Mouse (Mus musculus) heart, embryonic 11.5 days (tissue): Measurements from ENCODE around the gene Rpl19. TPM values are rescaled to one million over a fixed set of nuclear protein-coding genes. Genes with fewer than 3 reads are reported as not detected.

Experiments used
- ATAC-seq: fragments of 200-750 bp; cut with Nextera tagmentation; replicated peaks from 2 replicates; pipeline ENCODE4 v1.8.0; 2017; ENCODE audit warnings: moderate library complexity; ENCODE audit not compliant: insufficient number of reproducible peaks, low FRiP score, low TSS enrichment
- H3K27ac ChIP-seq: fragments of 300-500 bp; sonication (generic); 2 replicates; pipeline ENCODE4 v1.5.1; 2014; ENCODE audit warnings: mild to moderate bottlenecking, low read depth, low read length
- H3K27me3 ChIP-seq: fragments of 300-500 bp; sonication (generic); 2 replicates; pipeline ENCODE4 v1.6.1; 2014; ENCODE audit warnings: mild to moderate bottlenecking, low read length, mixed read lengths; ENCODE audit not compliant: control insufficient read depth, insufficient read depth
- H3K36me3 ChIP-seq: fragments of 300-500 bp; sonication (generic); 2 replicates; pipeline ENCODE4 v1.6.1; 2014; ENCODE audit warnings: mild to moderate bottlenecking, low read length, moderate library complexity, mixed read lengths; ENCODE audit not compliant: control insufficient read depth, insufficient read depth
- H3K4me1 ChIP-seq: fragments of 300-500 bp; sonication (generic); 2 replicates; pipeline ENCODE4 v1.6.1; 2014; ENCODE audit warnings: low read length; ENCODE audit not compliant: control insufficient read depth, insufficient read depth
- H3K4me2 ChIP-seq: fragments of 300-500 bp; sonication (generic); 2 replicates; pipeline ENCODE4 v1.6.1; 2014; ENCODE audit warnings: mild to moderate bottlenecking, moderate library complexity
- H3K4me3 ChIP-seq: fragments of 300-500 bp; sonication (generic); 2 replicates; pipeline ENCODE4 v1.5.1; 2014; ENCODE audit warnings: low read depth, low read length
- H3K9ac ChIP-seq: fragments of 300-500 bp; sonication (generic); 2 replicates; pipeline ENCODE4 v1.6.1; 2014; ENCODE audit warnings: mild to moderate bottlenecking, low read depth, low read length, moderate library complexity
- H3K9me3 ChIP-seq: fragments of 300-500 bp; sonication (generic); replicated peaks from 2 replicates; pipeline ENCODE4 v1.6.1; 2016; ENCODE audit warnings: low read length; ENCODE audit not compliant: control insufficient read depth
- WGBS: fragments of 180-500 bp; shearing (Covaris S2); extraction: QIAGEN DNeasy Blood & Tissue Kit; methylation state at CpG from one replicate; pipeline ENCODE4 v1.1.7; 2014; ENCODE audit not compliant: insufficient replicate concordance; 5-methylcytosine and 5-hydroxymethylcytosine counted together
- polyA plus RNA-seq: library from polyadenylated mRNA; unstranded; fragments of >200 nt; fragmentation: Nextera tagmentation; extraction: Ambion mirVana; gene quantifications from 2 replicates; pipeline ENCODE4 v1.2.1, GENCODE M21; 2014

Gene Rpl19
- polyA plus RNA-seq, 1 experiment from 2014 or later = 888 TPM

DNA sequence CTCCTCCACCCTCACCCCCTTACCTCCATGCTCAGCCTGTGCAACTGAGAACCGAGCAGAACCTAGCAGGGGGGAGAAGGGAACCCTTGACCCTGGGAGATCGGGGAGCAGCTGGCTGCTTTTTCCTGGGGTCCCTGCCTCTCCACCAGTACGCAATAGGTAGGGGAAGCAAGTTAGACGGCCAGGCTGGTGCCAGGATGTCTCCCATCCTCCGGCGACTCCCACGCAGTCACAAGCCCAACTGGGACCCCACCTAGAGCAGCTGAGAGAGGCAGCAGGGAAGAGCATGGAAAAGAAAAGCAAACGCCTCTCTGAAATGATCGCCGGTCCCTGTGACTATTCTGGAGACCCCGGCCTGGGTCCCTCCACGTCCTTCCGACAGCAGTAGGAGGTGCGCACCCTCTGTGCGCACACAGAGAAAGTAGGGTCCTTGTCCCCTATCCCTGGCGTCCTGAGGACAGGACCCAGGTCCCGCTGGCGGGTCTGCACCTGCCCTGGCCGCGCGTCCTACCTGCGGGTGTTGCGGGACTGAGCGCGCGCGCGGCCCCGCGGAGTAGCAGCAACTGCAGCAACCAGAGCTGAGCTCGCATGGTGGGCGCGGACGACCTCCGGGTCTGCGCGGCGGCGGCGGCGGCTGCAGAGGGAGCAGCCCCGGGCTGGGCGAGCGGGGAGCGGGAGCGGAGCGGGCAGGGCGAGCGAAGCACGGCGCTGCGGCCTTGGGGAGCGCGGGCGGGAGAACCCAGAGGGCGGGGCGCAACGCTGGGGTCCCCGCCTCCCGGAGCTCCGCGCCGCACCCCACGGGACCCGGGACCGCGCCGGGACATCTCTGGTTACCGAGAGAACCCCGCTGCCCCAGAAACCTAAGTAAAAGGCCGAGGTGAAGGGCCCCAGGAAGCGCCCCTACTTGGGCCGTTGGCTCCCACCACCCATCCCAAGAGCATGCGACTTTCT lies 40.5 kb upstream of the Rpl19 start, which contains the start of gene Plxdc1:
Plxdc1 (minus strand) TSS at position 718 of the 951 bp plus-strand sequence.
- Histone ChIP-seq H3K4me3 (peak within 1 kb of the TSS; percentile 90), H3K36me3 (no peaks in the 10 kb centered on the region), H3K9me3 (no peaks in the 10 kb centered on the region), H3K27ac (no peak within 1 kb of the TSS), H3K4me2 (peak within 1 kb of the TSS; percentile 85), H3K9ac (peak within 1 kb of the TSS; percentile 53), H3K27me3 (peaks cover 39% of the 10 kb centered on the region), H3K4me1 (peaks cover 17% of the 10 kb centered on the region)
- WGBS = 3% methylated on average over 66 of the region's 74 CpGs
- ATAC-seq = no peak

DNA sequence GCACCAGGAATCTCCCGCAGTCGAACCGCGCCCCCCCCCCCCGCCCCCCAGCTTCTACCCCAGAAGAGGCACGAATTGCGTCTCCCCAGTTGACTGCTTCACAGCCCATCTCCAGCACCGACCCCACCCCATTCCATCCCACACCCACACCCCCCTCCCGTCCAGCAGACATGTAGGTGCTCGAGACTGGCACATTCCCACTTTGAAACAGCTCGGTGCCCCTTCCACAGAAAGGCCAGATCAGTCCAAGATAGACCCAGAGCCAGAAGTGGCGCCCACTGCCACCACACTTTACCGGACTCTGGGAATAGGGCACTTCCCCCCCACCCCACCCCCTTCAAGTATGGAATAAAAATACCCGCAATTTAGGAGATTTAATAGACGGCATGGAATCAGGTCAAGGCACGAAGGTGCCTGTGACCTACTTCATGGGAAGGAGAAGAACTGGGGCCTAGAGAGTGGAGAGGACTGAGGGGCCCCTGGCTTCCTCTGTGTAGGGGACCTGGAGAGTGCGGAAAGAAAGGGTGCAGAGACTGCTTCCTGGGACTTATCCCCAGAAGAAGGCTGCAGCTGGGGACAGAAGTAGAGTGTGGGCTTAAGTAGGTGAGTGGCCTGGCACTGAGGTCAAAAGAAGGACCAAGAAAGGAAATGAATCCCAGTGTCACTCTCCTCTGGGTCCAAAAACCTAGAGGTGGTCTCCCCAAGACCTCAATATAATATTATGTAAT lies 39.6 kb upstream of the Rpl19 start:
- Histone ChIP-seq H3K4me1 (peaks cover 17% of the 10 kb centered on the region), H3K36me3 (no peaks in the 10 kb centered on the region), H3K27me3 (peaks cover 37% of the 10 kb centered on the region), H3K27ac (no peak overlapping the region), H3K4me3 (peak overlapping the region; percentile 90), H3K9ac (no peak overlapping the region), H3K9me3 (no peaks in the 10 kb centered on the region), H3K4me2 (peak overlapping the region; percentile 85)
- ATAC-seq = no peak
- 18% methylated on average over 17 of the region's 17 CpGs for WGBS

DNA sequence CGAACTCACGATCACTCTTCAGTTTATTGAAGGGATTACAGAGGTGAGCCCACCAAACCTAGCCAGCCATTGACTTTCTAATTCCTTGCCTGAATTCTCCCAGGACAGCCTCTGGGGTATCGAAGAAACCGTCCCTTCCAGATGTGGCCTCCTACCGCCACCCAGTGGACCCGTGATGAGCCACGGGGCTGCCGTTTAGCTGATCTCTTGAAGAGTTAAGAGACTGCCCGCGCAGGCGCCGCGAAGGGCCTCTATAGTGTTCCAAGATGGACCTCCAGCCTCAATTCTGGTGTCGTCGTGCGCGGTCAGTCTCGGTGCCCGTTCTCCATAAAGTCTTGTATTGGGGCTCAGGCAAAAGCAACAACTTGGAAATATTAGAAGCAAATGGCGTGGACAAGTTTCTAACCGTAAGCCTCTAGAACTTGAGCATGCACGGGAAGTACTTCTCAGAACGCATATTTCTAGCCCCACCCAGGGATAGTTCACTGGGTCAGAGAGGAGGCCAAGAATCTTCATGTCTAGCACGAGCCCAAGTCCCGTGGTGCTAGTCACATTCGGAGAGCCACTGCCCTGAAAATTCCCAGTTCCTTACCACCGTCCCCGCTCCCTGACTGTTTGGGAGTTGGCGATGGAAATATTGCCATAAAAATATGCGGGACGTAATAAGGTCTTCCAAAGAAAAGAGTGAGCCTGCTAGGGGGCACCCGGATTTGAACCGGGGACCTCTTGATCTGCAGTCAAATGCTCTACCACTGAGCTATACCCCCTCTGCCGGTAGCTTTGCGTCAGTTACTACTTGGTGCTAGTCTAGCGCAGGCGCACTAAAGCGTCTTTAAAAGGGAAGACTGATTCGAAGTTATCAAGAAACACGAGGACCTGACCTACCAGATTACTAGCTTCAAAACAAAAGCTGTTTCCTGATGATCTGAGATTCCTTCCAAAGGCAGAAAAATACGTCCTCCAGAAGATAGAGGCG lies 38.7 kb upstream of the Rpl19 start:
- Histone ChIP-seq H3K9ac (peak overlapping the region; percentile 88), H3K4me1 (peaks cover 17% of the 10 kb centered on the region), H3K36me3 (no peaks in the 10 kb centered on the region), H3K4me2 (peak overlapping the region; percentile 78), H3K9me3 (no peaks in the 10 kb centered on the region), H3K27ac (peak overlapping the region; percentile 86), H3K27me3 (peaks cover 41% of the 10 kb centered on the region), H3K4me3 (peak overlapping the region; percentile 90)
- ATAC-seq = peak; percentile 82
- under 1% methylated on average over 42 of the region's 42 CpGs for WGBS

DNA sequence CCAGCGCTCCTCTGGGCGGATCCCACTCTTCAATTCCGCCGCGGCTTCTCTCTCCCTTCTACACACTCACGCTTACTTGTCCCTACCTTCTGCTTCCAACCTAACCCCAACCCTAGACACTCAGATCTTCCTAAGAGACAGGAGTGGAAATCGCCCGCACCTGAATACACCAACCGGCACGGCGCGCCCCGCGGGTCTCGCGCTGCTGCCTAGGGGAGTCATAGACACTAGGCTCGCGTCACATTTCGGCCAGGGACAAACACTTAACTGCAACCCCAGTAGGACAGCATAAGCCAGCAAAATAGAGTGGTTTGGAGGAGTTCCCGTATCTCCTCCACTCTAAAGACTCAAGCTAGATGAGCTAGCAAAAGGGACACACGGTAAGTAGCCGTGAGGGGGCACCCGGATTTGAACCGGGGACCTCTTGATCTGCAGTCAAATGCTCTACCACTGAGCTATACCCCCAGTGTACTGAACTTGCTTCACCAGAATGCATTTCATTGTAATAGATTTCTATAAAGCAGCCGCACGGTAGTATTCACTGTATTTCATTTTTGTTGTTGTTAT lies 37.9 kb upstream of the Rpl19 start:
- Histone ChIP-seq H3K4me1 (peaks cover 17% of the 10 kb centered on the region), H3K9me3 (no peaks in the 10 kb centered on the region), H3K27ac (peak overlapping the region; percentile 86), H3K4me3 (peak overlapping the region; percentile 90), H3K4me2 (peak overlapping the region; percentile 77), H3K9ac (peak overlapping the region; percentile 88), H3K27me3 (peaks cover 41% of the 10 kb centered on the region), H3K36me3 (no peaks in the 10 kb centered on the region)
- WGBS = under 1% methylated on average over 26 of the region's 26 CpGs
- ATAC-seq = peak; percentile 85

DNA sequence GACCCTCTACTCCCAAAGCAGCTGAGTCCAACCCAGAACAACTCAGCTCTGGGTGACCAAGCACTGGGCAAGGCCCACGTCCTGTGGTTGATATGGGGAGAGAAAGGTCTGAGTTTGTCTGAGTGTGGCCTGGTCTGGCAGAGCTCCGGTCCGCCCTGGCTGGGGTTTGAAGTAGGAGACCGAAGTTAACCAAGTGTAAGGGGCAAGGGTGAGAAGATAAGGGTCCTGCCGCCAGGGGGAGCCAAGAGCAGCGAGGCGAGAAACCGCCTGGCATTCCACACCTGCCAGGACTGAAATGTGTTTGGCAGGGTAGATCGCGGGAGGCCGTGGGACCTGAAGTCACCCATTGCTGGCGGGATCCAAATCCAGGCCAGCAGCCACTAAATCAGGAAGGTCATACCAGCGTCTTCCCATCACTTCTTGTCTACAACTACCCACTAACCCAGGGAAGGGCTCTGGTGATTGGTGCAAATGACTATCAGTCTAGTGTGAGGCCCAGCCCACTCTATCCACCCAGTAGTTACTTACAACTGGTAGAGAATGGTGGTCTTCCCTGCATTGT lies 31.9 kb upstream of the Rpl19 start:
- Histone ChIP-seq H3K27ac (no peak overlapping the region), H3K4me1 (peaks cover 14% of the 10 kb centered on the region), H3K4me2 (peak overlapping the region; percentile 95), H3K4me3 (peak overlapping the region; percentile 49), H3K9ac (no peak overlapping the region), H3K9me3 (no peaks in the 10 kb centered on the region), H3K27me3 (peaks cover 21% of the 10 kb centered on the region), H3K36me3 (no peaks in the 10 kb centered on the region)
- ATAC-seq = no peak
- WGBS = 5% methylated on average over 13 of the region's 13 CpGs

DNA sequence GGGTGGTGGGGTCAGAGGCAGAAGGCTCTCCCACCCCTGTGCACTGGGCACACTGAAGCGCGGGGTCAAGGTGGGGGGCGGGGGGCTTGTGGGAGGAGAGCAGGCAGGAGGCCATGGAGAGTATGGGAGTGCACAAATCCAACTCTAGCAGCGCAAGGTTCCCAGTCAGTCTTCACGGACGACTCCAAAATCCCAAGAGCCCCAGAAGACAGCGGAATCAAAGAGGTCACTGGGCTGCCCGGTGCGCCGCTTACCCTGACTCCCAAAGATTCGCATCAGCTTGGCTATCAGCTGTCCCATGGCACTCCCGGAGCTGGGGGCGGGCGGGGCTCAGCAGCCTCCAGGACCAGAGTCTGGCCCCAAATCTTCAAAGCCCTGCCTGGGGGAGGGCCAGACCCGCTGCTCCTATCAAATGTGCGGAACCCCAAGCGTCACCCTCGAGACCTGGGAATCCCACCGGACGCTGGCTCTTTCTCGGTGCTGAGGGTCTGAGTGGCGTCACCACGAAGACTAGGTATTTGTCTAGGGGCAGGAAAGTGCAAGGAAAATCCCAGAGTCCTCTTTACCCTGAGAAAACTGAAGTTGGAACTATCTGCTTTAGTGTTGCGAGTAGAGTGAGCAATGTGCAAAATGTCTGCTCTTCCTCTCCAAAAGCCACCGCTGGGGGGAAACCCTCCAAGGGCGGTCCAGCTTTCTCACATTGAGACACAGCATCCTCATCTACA lies 30.8 kb upstream of the Rpl19 start, which contains the start of gene Arl5c:
Arl5c (minus strand) TSS at position 618 of the 725 bp plus-strand sequence.
- no peak for ATAC-seq
- H3K4me2 ChIP-seq = peak within 1 kb of the TSS; percentile 95
- 2% methylated on average over 25 of the region's 26 CpGs for WGBS
- H3K36me3 ChIP-seq = no peaks in the 10 kb centered on the region
- H3K4me3 ChIP-seq = peak within 1 kb of the TSS; percentile 49
- H3K4me1 ChIP-seq = peaks cover 7% of the 10 kb centered on the region; the same call in 1 of the 2 replicates
- H3K9ac ChIP-seq = peak within 1 kb of the TSS; percentile 47
- H3K9me3 ChIP-seq = no peaks in the 10 kb centered on the region
- H3K27me3 ChIP-seq = peaks cover 28% of the 10 kb centered on the region
- H3K27ac ChIP-seq = no peak within 1 kb of the TSS

DNA sequence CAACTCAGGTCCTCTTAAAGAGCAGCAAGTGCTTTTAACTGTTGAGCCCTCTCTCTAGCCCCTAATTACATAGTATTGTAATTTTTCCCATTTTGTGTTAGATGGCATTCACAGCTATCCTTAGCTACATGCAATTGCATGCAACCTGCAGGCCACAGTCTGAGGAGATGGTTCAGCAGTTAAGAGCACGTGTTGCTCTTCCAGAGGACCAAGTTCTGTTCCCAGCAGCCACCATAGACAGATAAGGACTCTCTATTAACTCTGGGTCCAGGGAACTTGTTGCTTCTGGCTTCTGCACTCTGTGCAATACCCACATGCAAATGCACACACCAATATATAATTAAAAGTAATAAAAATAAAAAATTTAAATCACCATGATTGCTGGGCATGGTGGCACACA lies 29.8 kb upstream of the Rpl19 start:
- H3K27ac ChIP-seq = no peak overlapping the region
- no peaks in the 10 kb centered on the region for H3K9me3 ChIP-seq
- H3K4me1 ChIP-seq = peaks cover 7% of the 10 kb centered on the region; the same call in 1 of the 2 replicates
- H3K4me2 ChIP-seq = no peak overlapping the region
- no peak overlapping the region for H3K9ac ChIP-seq
- peaks cover 37% of the 10 kb centered on the region for H3K27me3 ChIP-seq
- no peak overlapping the region for H3K4me3 ChIP-seq
- ATAC-seq = no peak
- H3K36me3 ChIP-seq = no peaks in the 10 kb centered on the region
- WGBS = 55% methylated on average over 1 of the region's 1 CpGs
